Mouse (Mus musculus) lung, postnatal 0 days (tissue): ENCODE results near the gene Tmem59.

Source experiments
- CTCF ChIP-seq: IDR thresholded peaks from 2 replicates; pipeline ENCODE4 v1.5.1; 2016; ENCODE audit warnings: antibody characterized with exemption, mild to moderate bottlenecking
- EP300 ChIP-seq: IDR thresholded peaks from 2 replicates; pipeline ENCODE4 v1.6.1; 2016; ENCODE audit warnings: antibody characterized with exemption, mild to moderate bottlenecking, control low read depth

- no peak for TF ChIP-seq CTCF
- no peak for TF ChIP-seq EP300
These were observed 60.1 kb downstream of the Tmem59 start for GRCm38 (mm10) chr4:107238253-107238652.
